Mouse (Mus musculus): ENCODE results near the gene Mta1. TPM values are rescaled to one million over a fixed set of nuclear protein-coding genes. Genes with fewer than 3 reads are reported as not detected.

Gene Mta1
- 17.8 and 18.7 TPM in 2 replicates for polyA plus RNA-seq (2015; fragmentation: Nextera tagmentation; extraction: Ambion mirVana)

- peak; percentile 83 for ATAC-seq (ENCODE audit: low FRiP score, low read depth)
- Histone ChIP-seq H3K27me3 (no peaks in the 10 kb centered on the region), H3K9ac (peak within 1 kb of the TSS; percentile 100), H3K4me3 (peak within 1 kb of the TSS; percentile 99), H3K9me3 (no peaks in the 10 kb centered on the region), H3K36me3 (peaks cover 11% of the 10 kb centered on the region; the same call in 1 of the 2 replicates), H3K4me2 (replicated peaks) (peak within 1 kb of the TSS; percentile 96), H3K4me1 (peaks cover 43% of the 10 kb centered on the region), H3K27ac (peak within 1 kb of the TSS; percentile 79)
- 1% methylated on average over 27 of the region's 53 CpGs for WGBS
Measured at GRCm38 (mm10) chr12:113097749-113098281, at the start of gene Mta1. Gene Mta1, plus strand, starts transcription at chr12:113098278.

- peaks cover 83% of the 10 kb centered on the region for H3K36me3 ChIP-seq
- H3K27ac ChIP-seq = no peak overlapping the region
- peaks cover 23% of the 10 kb centered on the region for H3K4me1 ChIP-seq
- no peak for ATAC-seq (ENCODE audit: low FRiP score, low read depth)
- WGBS = 93% methylated on average over 9 of the region's 9 CpGs
- no peaks in the 10 kb centered on the region for H3K27me3 ChIP-seq
- H3K4me2 ChIP-seq (replicated peaks) = no peak overlapping the region
- H3K9ac ChIP-seq = no peak overlapping the region
- no peaks in the 10 kb centered on the region for H3K9me3 ChIP-seq
- no peak overlapping the region for H3K4me3 ChIP-seq
Measured at GRCm38 (mm10) chr12:113049836-113050235, 48.2 kb upstream of the Mta1 start.

GRCm38 (mm10) chr12:113050671-113051070 lies 47.4 kb upstream of the Mta1 start:
- Histone ChIP-seq H3K9me3 (no peaks in the 10 kb centered on the region), H3K9ac (no peak overlapping the region), H3K27ac (0 out of 2 replicates have a peak overlapping the region, but pooled peaks have one; percentile 28), H3K4me2 (replicated peaks) (no peak overlapping the region), H3K4me3 (no peak overlapping the region), H3K4me1 (peaks cover 23% of the 10 kb centered on the region), H3K36me3 (peaks cover 86% of the 10 kb centered on the region), H3K27me3 (no peaks in the 10 kb centered on the region)
- WGBS = 68% methylated on average over 12 of the region's 12 CpGs
- ATAC-seq (ENCODE audit: low FRiP score, low read depth) = no peak

- Histone ChIP-seq H3K4me3 (no peak overlapping the region), H3K9me3 (no peaks in the 10 kb centered on the region), H3K36me3 (peaks cover 87% of the 10 kb centered on the region), H3K4me1 (peaks cover 23% of the 10 kb centered on the region), H3K27ac (peak overlapping the region; percentile 80), H3K9ac (peak overlapping the region; percentile 55), H3K27me3 (no peaks in the 10 kb centered on the region), H3K4me2 (replicated peaks) (no peak overlapping the region)
- WGBS = 36% methylated on average over 9 of the region's 9 CpGs
- ATAC-seq (ENCODE audit: low FRiP score, low read depth) = peak; percentile 38; the same call in 1 of the 2 replicates
Measured at GRCm38 (mm10) chr12:113051628-113052403, 46.3 kb upstream of the Mta1 start.

GRCm38 (mm10) chr12:113056089-113056488 lies 42.0 kb upstream of the Mta1 start:
- Histone ChIP-seq H3K4me2 (replicated peaks) (no peak overlapping the region), H3K4me3 (no peak overlapping the region), H3K4me1 (peaks cover 12% of the 10 kb centered on the region), H3K36me3 (peaks cover 92% of the 10 kb centered on the region), H3K27me3 (no peaks in the 10 kb centered on the region), H3K27ac (no peak overlapping the region), H3K9ac (no peak overlapping the region), H3K9me3 (no peaks in the 10 kb centered on the region)
- no peak for ATAC-seq (ENCODE audit: low FRiP score, low read depth)
- WGBS = 94% methylated on average over 8 of the region's 8 CpGs

GRCm38 (mm10) chr12:113060178-113060577 lies 37.9 kb upstream of the Mta1 start:
- Histone ChIP-seq H3K27ac (no peak overlapping the region), H3K27me3 (no peaks in the 10 kb centered on the region), H3K9me3 (no peaks in the 10 kb centered on the region), H3K4me3 (no peak overlapping the region), H3K36me3 (peaks cover 98% of the 10 kb centered on the region), H3K4me2 (replicated peaks) (no peak overlapping the region), H3K9ac (no peak overlapping the region), H3K4me1 (no peaks in the 10 kb centered on the region)
- no peak for ATAC-seq (ENCODE audit: low FRiP score, low read depth)
- 96% methylated on average over 5 of the region's 5 CpGs for WGBS

GRCm38 (mm10) chr12:113061606-113062005 lies 36.5 kb upstream of the Mta1 start:
- Histone ChIP-seq H3K36me3 (peaks cover 97% of the 10 kb centered on the region), H3K27me3 (no peaks in the 10 kb centered on the region), H3K27ac (no peak overlapping the region), H3K9ac (no peak overlapping the region), H3K9me3 (no peaks in the 10 kb centered on the region), H3K4me1 (no peaks in the 10 kb centered on the region), H3K4me2 (replicated peaks) (no peak overlapping the region), H3K4me3 (no peak overlapping the region)
- no peak for ATAC-seq (ENCODE audit: low FRiP score, low read depth)
- WGBS = 92% methylated on average over 9 of the region's 9 CpGs

- H3K9ac ChIP-seq = no peak overlapping the region
- no peaks in the 10 kb centered on the region for H3K4me1 ChIP-seq
- no peak overlapping the region for H3K27ac ChIP-seq
- no peaks in the 10 kb centered on the region for H3K9me3 ChIP-seq
- no peaks in the 10 kb centered on the region for H3K27me3 ChIP-seq
- no peak for ATAC-seq (ENCODE audit: low FRiP score, low read depth)
- no peak overlapping the region for H3K4me2 ChIP-seq (replicated peaks)
- peaks cover 96% of the 10 kb centered on the region for H3K36me3 ChIP-seq
- 83% methylated on average over 10 of the region's 10 CpGs for WGBS
- H3K4me3 ChIP-seq = no peak overlapping the region
Measured at GRCm38 (mm10) chr12:113062201-113062600, 35.9 kb upstream of the Mta1 start.

GRCm38 (mm10) chr12:113063700-113064099 lies 34.4 kb upstream of the Mta1 start:
- no peak for ATAC-seq (ENCODE audit: low FRiP score, low read depth)
- Histone ChIP-seq H3K9me3 (no peaks in the 10 kb centered on the region), H3K4me1 (no peaks in the 10 kb centered on the region), H3K27ac (no peak overlapping the region), H3K4me2 (replicated peaks) (no peak overlapping the region), H3K27me3 (no peaks in the 10 kb centered on the region), H3K9ac (no peak overlapping the region), H3K36me3 (peaks cover 96% of the 10 kb centered on the region), H3K4me3 (no peak overlapping the region)
- 94% methylated on average over 7 of the region's 7 CpGs for WGBS

- Histone ChIP-seq H3K36me3 (peaks cover 86% of the 10 kb centered on the region), H3K27me3 (no peaks in the 10 kb centered on the region), H3K9me3 (no peaks in the 10 kb centered on the region), H3K9ac (no peak overlapping the region), H3K4me2 (replicated peaks) (no peak overlapping the region), H3K4me3 (no peak overlapping the region), H3K4me1 (no peaks in the 10 kb centered on the region), H3K27ac (no peak overlapping the region)
- no peak for ATAC-seq (ENCODE audit: low FRiP score, low read depth)
- 90% methylated on average over 7 of the region's 7 CpGs for WGBS
Measured at GRCm38 (mm10) chr12:113068002-113068401, 30.1 kb upstream of the Mta1 start.

GRCm38 (mm10) chr12:113069389-113069788 lies 28.7 kb upstream of the Mta1 start:
- Histone ChIP-seq H3K4me2 (replicated peaks) (no peak overlapping the region), H3K4me1 (peaks cover 10% of the 10 kb centered on the region), H3K27me3 (no peaks in the 10 kb centered on the region), H3K9me3 (no peaks in the 10 kb centered on the region), H3K9ac (no peak overlapping the region), H3K4me3 (no peak overlapping the region), H3K36me3 (peaks cover 73% of the 10 kb centered on the region), H3K27ac (no peak overlapping the region)
- ATAC-seq (ENCODE audit: low FRiP score, low read depth) = no peak
- 93% methylated on average over 6 of the region's 6 CpGs for WGBS

- Histone ChIP-seq H3K36me3 (peaks cover 55% of the 10 kb centered on the region), H3K9ac (no peak overlapping the region), H3K4me1 (peaks cover 22% of the 10 kb centered on the region), H3K4me3 (no peak overlapping the region), H3K4me2 (replicated peaks) (no peak overlapping the region), H3K27ac (no peak overlapping the region), H3K9me3 (no peaks in the 10 kb centered on the region), H3K27me3 (no peaks in the 10 kb centered on the region)
- 90% methylated on average over 6 of the region's 6 CpGs for WGBS
- ATAC-seq (ENCODE audit: low FRiP score, low read depth) = no peak
Measured at GRCm38 (mm10) chr12:113071321-113071720, 26.8 kb upstream of the Mta1 start.

All from limb, embryonic 13.5 days (tissue).